Mouse (Mus musculus) urinary bladder, adult 2 months (tissue): ENCODE measurements around the gene Odf3b. TPM values are rescaled to one million over a fixed set of nuclear protein-coding genes. Genes with fewer than 3 reads are reported as not detected.

Experiments used
- DNase-seq: peaks from one replicate; pipeline ENCODE4 v3.0.0; 2022; ENCODE audit warnings: low spot score
- polyA plus RNA-seq: library from polyadenylated mRNA; depleted of rRNA; stranded (reverse); fragments of >200 nt; gene quantifications from 2 replicates; pipeline ENCODE4 v1.2.3, GENCODE M21; 2012

The Odf3b gene
- polyA plus RNA-seq, 1 experiment = 3.0 TPM

GRCm38 (mm10) chr15:89376040-89376439 lies 3.0 kb downstream of the Odf3b start:
- DNase-seq = no peak

DNA sequence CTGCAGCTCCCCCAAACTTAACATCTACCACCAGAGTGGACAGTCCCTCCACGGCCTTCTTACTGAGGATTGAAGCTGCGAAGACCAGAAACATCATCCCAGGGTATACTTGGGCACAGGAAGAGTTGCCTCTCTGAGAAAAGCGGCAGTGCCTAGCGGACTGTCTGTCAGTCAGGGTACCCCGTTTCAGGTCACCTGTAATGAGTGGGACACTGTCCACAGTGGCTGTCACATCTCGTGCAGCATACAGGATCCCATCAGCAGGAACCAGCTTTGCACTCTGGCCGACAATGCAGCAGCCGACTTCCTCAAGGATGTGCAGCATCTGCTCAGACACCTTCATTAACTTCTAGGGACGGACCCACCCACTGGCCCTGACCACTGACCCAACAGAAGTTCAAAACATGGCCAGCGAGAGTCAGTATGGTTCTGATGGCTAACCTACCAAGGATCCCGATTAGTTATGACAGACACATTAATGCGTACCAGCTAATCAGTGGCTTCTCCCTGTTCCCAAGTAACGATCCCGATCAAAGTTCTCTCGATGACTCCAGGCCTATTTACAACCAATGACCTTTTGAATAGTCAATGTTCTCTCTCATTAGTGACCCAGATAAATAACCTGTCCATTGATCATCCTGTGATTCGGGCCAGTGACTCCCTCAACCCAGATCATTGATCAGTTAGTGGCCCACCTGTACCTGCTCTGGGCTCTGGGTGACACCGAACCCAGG lies 4.1 kb downstream of the Odf3b start:
- DNase-seq = no peak

GRCm38 (mm10) chr15:89374340-89374739 lies 4.7 kb downstream of the Odf3b start:
- DNase-seq = no peak

DNA sequence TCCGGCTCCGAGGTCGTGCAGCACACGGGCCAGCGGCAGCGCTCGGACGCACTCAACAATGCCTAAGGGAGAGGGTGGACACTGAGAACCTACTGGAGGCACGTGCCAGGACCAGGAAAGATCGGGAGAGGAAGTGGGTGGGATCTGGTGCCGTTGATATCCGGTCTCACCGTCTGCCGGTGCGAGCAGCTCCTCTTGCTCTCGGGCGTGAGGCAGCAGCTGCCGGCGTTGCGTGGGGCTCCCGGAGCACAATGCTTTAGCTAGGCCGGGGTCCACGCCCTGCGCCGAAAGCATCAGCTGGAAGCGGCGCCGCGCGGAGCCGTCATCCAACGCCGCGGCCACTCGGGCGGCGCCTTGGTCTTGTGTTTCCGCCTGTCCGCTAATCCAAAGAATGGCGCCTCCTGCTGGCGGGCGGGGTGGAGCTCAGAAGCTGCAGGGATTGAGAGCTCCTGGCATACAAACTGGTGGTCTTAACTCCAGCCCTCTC lies 5.3 kb downstream of the Odf3b start, which contains the start of gene Sco2:
Gene Sco2, minus strand, starts transcription at position 85 of the 487 bp plus-strand sequence.
- peak; percentile 96 for DNase-seq

DNA sequence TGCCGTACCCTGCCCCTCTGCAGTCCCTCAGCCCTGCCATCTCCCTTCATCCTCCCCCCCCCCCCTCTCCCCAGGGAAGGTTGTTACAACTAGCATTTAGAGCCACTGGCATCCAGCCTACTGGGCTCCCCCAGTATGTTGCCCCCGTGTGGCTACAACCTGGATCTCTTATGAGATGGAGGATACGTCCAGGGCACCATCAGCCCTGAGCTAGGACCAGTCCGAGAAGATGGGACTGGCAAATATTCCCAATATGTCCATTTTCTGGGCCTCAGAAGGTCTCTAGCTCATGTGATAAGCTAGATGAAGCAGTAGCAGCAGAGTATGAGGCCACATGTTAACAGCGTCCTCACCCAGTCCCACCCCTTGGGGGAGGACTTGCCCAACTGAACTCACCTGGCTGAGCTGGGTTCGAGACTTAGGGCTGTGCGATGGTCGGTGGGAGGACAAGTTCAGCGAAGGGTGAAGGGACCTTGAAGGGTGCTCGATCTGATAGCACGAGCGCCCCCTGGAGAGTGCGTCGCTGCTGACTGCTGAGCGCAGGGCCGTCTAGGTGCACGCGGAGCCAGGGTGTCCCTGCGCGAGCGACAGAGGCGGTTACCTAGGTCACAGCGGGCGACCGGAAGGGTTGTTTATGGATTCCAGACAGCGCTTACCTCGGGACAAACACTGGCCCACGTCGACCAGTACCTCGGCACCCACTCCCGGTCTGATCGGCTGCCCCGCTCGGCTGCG lies 5.9 kb downstream of the Odf3b start:
- peak; percentile 67 for DNase-seq

DNA sequence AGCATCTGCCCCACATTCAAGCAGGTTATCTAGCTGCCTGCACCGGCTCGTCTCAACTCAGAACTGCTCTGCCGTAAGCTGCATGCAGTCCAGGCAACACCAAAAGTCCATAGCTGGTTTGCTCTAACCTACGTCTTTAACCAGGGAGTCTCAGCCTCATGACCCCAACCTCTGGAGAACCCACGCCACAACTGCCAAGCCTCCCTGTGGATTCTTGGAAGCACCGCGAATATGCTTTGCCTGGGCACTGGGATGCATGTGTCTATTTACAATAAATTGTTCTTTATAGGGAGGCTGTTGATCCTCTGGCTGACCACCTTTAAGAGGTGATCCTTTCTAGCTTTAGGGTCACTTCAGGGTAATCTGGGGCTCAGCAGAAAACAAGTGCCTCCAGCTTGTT lies 6.5 kb downstream of the Odf3b start:
- no peak for DNase-seq

GRCm38 (mm10) chr15:89372068-89372467 lies 7.0 kb downstream of the Odf3b start:
- DNase-seq = no peak

DNA sequence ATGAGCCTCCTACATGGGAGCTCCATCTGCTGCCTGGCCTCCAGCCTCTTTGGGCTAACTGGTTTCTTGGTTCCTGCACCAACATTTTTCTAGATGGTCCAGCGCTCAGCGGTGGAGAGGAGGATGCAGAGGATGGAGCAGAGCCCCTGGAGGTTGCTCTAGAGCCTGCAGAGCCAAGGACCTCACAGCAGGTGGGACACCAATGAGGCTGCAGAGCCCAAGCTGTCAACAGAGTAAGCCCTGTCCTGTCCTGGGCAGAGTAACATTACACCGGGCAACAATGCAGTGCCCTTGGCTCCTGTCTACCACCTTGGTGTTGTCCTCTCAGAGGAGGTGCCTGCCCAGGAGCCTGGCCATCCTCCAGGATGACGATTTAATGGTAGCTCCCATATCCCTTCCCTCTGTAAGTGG lies 13.9 kb downstream of the Odf3b start:
- no peak for DNase-seq

DNA sequence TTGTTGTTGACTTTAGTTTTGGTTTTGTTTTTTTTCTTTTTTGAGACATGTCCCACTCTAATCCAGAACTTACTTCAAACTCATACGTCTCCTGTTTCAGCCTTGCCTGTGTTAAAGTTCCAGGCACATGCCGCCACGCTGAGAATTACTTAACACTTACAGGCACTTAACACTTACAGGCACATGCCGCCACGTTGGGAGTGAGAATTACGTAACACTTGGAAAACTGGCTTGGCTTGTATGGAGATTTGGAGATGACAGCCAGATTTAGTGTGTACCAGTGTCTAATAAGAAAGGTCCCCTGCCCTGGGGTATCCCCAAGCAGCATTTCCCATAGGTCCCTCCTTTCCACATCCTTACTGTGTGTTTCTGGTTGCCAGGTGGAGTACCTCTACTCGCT lies 16.0 kb downstream of the Odf3b start:
- no peak for DNase-seq

- DNase-seq = no peak
Observed at GRCm38 (mm10) chr15:89358784-89359183, 20.3 kb downstream of the Odf3b start.

GRCm38 (mm10) chr15:89356372-89356771 lies 22.7 kb downstream of the Odf3b start:
- no peak for DNase-seq

- DNase-seq = peak; percentile 88
Observed at GRCm38 (mm10) chr15:89355241-89356187, 23.6 kb downstream of the Odf3b start, which contains the start of the genes Lmf2 and Ncaph2. Lmf2 (minus strand) TSS chr15:89355659. Ncaph2 (plus strand) TSS chr15:89355719.

- DNase-seq = no peak
Observed at GRCm38 (mm10) chr15:89354455-89354854, 24.6 kb downstream of the Odf3b start.

GRCm38 (mm10) chr15:89353837-89354236 lies 25.2 kb downstream of the Odf3b start:
- no peak for DNase-seq

DNA sequence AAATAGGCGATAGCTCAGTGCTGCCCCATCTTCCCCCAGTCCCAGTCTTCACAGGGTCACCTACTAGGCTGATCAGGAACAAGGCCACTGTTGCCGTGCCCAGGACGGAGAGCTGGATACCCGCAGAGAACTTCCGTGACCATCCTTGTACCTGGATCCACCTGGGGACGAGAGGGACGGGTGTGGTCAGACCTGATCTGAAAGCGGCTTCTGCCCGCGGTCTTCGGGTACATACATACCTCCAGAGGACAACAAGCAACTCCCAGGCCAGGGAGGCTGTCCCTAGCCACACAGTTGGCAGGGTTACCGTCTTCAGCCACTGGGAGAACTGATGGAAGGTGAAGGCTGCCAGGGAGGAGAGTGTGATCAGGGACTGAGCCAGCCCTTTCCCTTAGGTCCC lies 26.3 kb downstream of the Odf3b start:
- DNase-seq = no peak

GRCm38 (mm10) chr15:89352054-89352453 lies 27.0 kb downstream of the Odf3b start:
- DNase-seq = no peak

DNA sequence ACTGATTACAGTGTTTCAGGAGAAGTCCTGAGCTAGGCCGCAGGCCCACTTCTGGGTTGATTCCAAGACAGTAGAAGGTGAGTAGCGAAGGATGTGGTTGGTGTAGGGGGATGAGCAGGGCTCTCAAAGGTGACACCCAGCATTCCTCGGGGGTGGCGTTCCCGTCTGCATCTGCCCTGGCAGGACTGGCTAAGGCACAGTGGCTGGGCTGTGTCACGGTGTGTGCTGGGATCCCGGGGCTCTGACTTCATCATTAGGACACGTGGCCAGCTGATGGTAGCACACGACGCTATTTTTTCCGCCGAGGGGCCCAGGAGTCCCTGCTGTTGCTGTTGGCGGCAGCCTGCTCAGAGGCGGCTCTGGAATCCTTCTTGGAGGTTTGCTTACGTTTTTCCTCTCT lies 27.8 kb downstream of the Odf3b start:
- DNase-seq = no peak

DNA sequence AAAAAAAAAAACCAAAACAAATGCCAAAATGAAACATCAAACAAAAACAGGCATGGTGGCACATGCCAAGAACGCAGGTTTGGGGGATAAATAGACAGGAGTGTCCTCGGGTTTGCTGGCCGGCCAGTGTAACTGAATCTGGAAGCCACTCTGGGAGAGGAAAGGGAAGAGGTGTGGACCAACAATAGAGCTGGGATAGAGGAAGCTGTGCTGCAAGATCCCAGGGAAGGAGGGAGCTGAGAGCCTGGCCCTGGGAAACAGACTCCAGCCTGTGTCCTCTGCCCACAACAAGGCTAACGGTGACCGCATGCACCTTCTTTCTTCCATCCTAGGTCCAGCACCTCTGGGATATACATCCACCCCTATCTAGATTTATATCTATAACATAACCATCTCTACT lies 28.6 kb downstream of the Odf3b start:
- no peak for DNase-seq

DNA sequence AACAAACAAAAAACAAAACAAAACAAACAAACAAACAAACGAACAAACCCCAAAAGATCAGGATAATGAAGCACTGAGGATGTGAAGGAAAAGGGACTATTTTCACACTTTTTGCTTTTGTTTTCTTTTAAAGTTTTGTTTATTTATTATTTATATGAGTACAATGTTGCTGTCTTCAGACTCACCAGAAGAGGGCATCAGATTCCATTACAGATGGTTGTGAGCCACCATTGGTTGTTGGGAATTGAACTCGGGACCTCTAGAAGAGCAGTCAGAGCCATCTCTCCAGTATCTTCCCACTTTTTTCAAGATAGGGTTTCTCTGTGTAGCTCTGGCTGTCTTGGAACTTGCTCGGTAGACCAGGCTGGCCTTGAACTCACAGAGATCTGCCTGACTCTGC lies 35.8 kb downstream of the Odf3b start:
- no peak for DNase-seq

DNA sequence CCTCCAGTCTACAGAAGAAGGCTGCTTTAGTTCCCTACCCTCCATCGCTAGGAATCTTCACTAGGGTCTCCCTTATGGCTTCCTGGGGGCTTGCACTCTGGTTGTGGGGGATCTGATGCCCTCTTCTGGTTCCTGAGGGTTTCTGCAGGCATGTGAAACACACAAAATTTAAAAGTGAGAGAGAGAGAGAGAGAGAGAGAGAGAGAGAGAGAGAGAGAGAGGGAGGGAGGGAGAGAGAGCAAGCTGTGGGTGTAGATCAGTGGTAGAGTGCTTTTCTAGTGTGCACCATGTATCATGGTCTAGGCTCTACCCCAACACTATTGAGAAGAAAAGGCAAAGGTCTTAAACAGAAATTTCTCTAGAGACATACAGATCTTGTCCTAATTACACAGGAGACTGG lies 37.4 kb downstream of the Odf3b start:
- DNase-seq = no peak

- DNase-seq = no peak
Observed at GRCm38 (mm10) chr15:89340136-89340535, 38.9 kb downstream of the Odf3b start.

GRCm38 (mm10) chr15:89339696-89340095 lies 39.4 kb downstream of the Odf3b start:
- no peak for DNase-seq
